Mouse (Mus musculus) cerebellum, adult 18-20 months (tissue): ENCODE measurements at regions not wholly inside any gene's neighbourhood (a gene's known extent, or its start where the extent isn't known, plus 50 kb on each side); places are given as distances from the start of the nearest gene placed in this dataset.

Experiments used
- DNase-seq, 2 experiments: peaks; one replicate each; pipeline ENCODE4 v3.0.0; 2021

- no peak for DNase-seq
Measured at GRCm38 (mm10) chr5:101120509-101121201, 275.1 kb downstream of the Gpat3 start.

GRCm38 (mm10) chr5:101112151-101112769 lies 266.7 kb downstream of the Gpat3 start:
- DNase-seq = no peak

- DNase-seq = no peak
Measured at GRCm38 (mm10) chr5:101111619-101112018, 266.1 kb downstream of the Gpat3 start.

GRCm38 (mm10) chr5:101100975-101101699 lies 255.6 kb downstream of the Gpat3 start:
- DNase-seq = no peak

- no peak for DNase-seq
Measured at GRCm38 (mm10) chr5:101091027-101091598, 245.6 kb downstream of the Gpat3 start.

- no peak for DNase-seq
Measured at GRCm38 (mm10) chr5:101090415-101091026, 245.0 kb downstream of the Gpat3 start.

- DNase-seq = no peak
Measured at GRCm38 (mm10) chr5:101085199-101085598, 239.7 kb downstream of the Gpat3 start.

GRCm38 (mm10) chr5:101082611-101083010 lies 237.1 kb downstream of the Gpat3 start:
- DNase-seq = no peak

- DNase-seq = no peak
Measured at GRCm38 (mm10) chr5:101064308-101064707, 218.8 kb downstream of the Gpat3 start.

GRCm38 (mm10) chr5:101063254-101063653 lies 217.7 kb downstream of the Gpat3 start:
- no peak for DNase-seq

- no peak for DNase-seq
Measured at GRCm38 (mm10) chr5:101051591-101051990, 206.1 kb downstream of the Gpat3 start.

GRCm38 (mm10) chr5:101040488-101040887 lies 195.0 kb downstream of the Gpat3 start:
- DNase-seq = no peak

- no peak for DNase-seq
Measured at GRCm38 (mm10) chr5:101032968-101033367, 187.5 kb downstream of the Gpat3 start.

GRCm38 (mm10) chr5:101032147-101032900 lies 186.8 kb downstream of the Gpat3 start:
- no peak for DNase-seq

- no peak for DNase-seq
Measured at GRCm38 (mm10) chr5:101024796-101025195, 179.3 kb downstream of the Gpat3 start.

- no peak for DNase-seq
Measured at GRCm38 (mm10) chr5:101023784-101024183, 178.3 kb downstream of the Gpat3 start.

- peak; percentile 53 to 66 for DNase-seq
Measured at GRCm38 (mm10) chr5:101020784-101021183, 175.3 kb downstream of the Gpat3 start.

- no peak for DNase-seq
Measured at GRCm38 (mm10) chr5:101013844-101014243, 168.3 kb downstream of the Gpat3 start.

GRCm38 (mm10) chr5:101005216-101005615 lies 159.7 kb downstream of the Gpat3 start:
- no peak for DNase-seq

- DNase-seq = no peak
Measured at GRCm38 (mm10) chr5:101000436-101000835, 154.9 kb downstream of the Gpat3 start.

- no peak for DNase-seq
Measured at GRCm38 (mm10) chr5:100992365-100992764, 146.9 kb downstream of the Gpat3 start.

- DNase-seq = peak; percentile 15 to 30
Measured at GRCm38 (mm10) chr5:100991626-100992025, 146.1 kb downstream of the Gpat3 start.
